Mouse (Mus musculus): Measurements from ENCODE around the gene Stx11. TPM values are rescaled to one million over a fixed set of nuclear protein-coding genes. Genes with fewer than 3 reads are reported as not detected.

Stx11 gene
- polyA plus RNA-seq, 1 experiment from 2014 or later: 0.69 TPM

GRCm38 (mm10) chr10:12904140-12904528 is 60.0 kb downstream of the Stx11 start:
- no peaks in the 10 kb centered on the region for H3K4me1 ChIP-seq
- no peak overlapping the region for H3K4me3 ChIP-seq
- no peaks in the 10 kb centered on the region for H3K9me3 ChIP-seq
- ATAC-seq (replicated peaks): no peak
- no peak overlapping the region for H3K9ac ChIP-seq (replicated peaks)
- no peak overlapping the region for H3K27ac ChIP-seq (replicated peaks)
- WGBS: 81% methylated on average over 5 of the region's 5 CpGs
- H3K4me2 ChIP-seq (replicated peaks): no peak overlapping the region
- no peaks in the 10 kb centered on the region for H3K36me3 ChIP-seq
- H3K27me3 ChIP-seq: no peaks in the 10 kb centered on the region

GRCm38 (mm10) chr10:12903440-12904139 is 60.5 kb downstream of the Stx11 start:
- 89% methylated on average over 5 of the region's 5 CpGs for WGBS

GRCm38 (mm10) chr10:12899901-12900300 is 64.2 kb downstream of the Stx11 start:
- H3K4me2 ChIP-seq (replicated peaks): no peak overlapping the region
- H3K36me3 ChIP-seq: no peaks in the 10 kb centered on the region
- H3K4me3 ChIP-seq: no peak overlapping the region
- no peaks in the 10 kb centered on the region for H3K27me3 ChIP-seq
- H3K27ac ChIP-seq (replicated peaks): no peak overlapping the region
- ATAC-seq (replicated peaks): no peak
- 95% methylated on average over 5 of the region's 5 CpGs for WGBS
- H3K4me1 ChIP-seq: no peaks in the 10 kb centered on the region
- H3K9me3 ChIP-seq: no peaks in the 10 kb centered on the region
- H3K9ac ChIP-seq (replicated peaks): no peak overlapping the region

More at GRCm38 (mm10) chr10:12903440-12904139, 60.5 kb downstream of the Stx11 start:
- no peaks in the 10 kb centered on the region for H3K4me1 ChIP-seq
- H3K4me3 ChIP-seq: no peak overlapping the region
- no peak overlapping the region for H3K27ac ChIP-seq (replicated peaks)
- ATAC-seq (replicated peaks): no peak
- no peaks in the 10 kb centered on the region for H3K36me3 ChIP-seq
- no peaks in the 10 kb centered on the region for H3K9me3 ChIP-seq
- H3K9ac ChIP-seq (replicated peaks): no peak overlapping the region
- no peaks in the 10 kb centered on the region for H3K27me3 ChIP-seq
- no peak overlapping the region for H3K4me2 ChIP-seq (replicated peaks)

- Histone ChIP-seq H3K27ac (replicated peaks) (no peak overlapping the region), H3K4me1 (no peaks in the 10 kb centered on the region), H3K9me3 (no peaks in the 10 kb centered on the region), H3K4me3 (no peak overlapping the region), H3K4me2 (replicated peaks) (no peak overlapping the region), H3K27me3 (no peaks in the 10 kb centered on the region), H3K36me3 (no peaks in the 10 kb centered on the region), H3K9ac (replicated peaks) (no peak overlapping the region)
- no peak for ATAC-seq (replicated peaks)
- WGBS: 98% methylated on average over 3 of the region's 3 CpGs
These were observed 70.8 kb downstream of the Stx11 start for GRCm38 (mm10) chr10:12893339-12893738.

GRCm38 (mm10) chr10:12888373-12888772 is 75.7 kb downstream of the Stx11 start:
- WGBS: 73% methylated on average over 13 of the region's 13 CpGs
- Histone ChIP-seq H3K4me3 (no peak overlapping the region), H3K36me3 (no peaks in the 10 kb centered on the region), H3K4me1 (no peaks in the 10 kb centered on the region), H3K27ac (replicated peaks) (no peak overlapping the region), H3K9ac (replicated peaks) (no peak overlapping the region), H3K9me3 (no peaks in the 10 kb centered on the region), H3K27me3 (no peaks in the 10 kb centered on the region), H3K4me2 (replicated peaks) (no peak overlapping the region)
- ATAC-seq (replicated peaks): no peak

Other genes starting within 250 kb of the Stx11 start
- gene Utrn, start 94.9 kb downstream of the Stx11 start, polyA plus RNA-seq (2015; fragmentation: Nextera tagmentation; extraction: Ambion mirVana): 17.8 and 18.4 TPM in 2 replicates
- 26.9 and 28.0 TPM in 2 replicates for gene Sf3b5, start 41.0 kb upstream of the Stx11 start, polyA plus RNA-seq (2015; fragmentation: Nextera tagmentation; extraction: Ambion mirVana)
- gene Plagl1, start 96.2 kb upstream of the Stx11 start, polyA plus RNA-seq (2015; fragmentation: Nextera tagmentation; extraction: Ambion mirVana): 37.0 and 41.0 TPM in 2 replicates
- not detected in 2 replicates for gene Zc2hc1b, start 213.7 kb upstream of the Stx11 start, polyA plus RNA-seq (2015; fragmentation: Nextera tagmentation; extraction: Ambion mirVana)
- gene Ltv1, start 228.9 kb upstream of the Stx11 start, polyA plus RNA-seq (2015; fragmentation: Nextera tagmentation; extraction: Ambion mirVana): 32.6 and 37.8 TPM in 2 replicates